Mouse (Mus musculus): ENCODE data around the gene Rab12.

Rab12 gene

GRCm38 (mm10) chr17:66448421-66449405, 70.8 kb downstream of the Rab12 start:
- peak; percentile 45 for DNase-seq (ENCODE audit: low spot score)

- DNase-seq (ENCODE audit: low spot score): no peak
Measured at GRCm38 (mm10) chr17:66447978-66448377, 71.6 kb downstream of the Rab12 start.

- no peak for DNase-seq (ENCODE audit: low spot score)
Measured at GRCm38 (mm10) chr17:66447007-66447312, 72.6 kb downstream of the Rab12 start.

- no peak for DNase-seq (ENCODE audit: low spot score)
Measured at GRCm38 (mm10) chr17:66446196-66447006, 73.1 kb downstream of the Rab12 start.
